Mouse (Mus musculus) liver, embryonic 15.5 days (tissue): ENCODE results near the gene Elmod1. TPM values are rescaled to one million over a fixed set of nuclear protein-coding genes. Genes with fewer than 3 reads are reported as not detected.

Experiments
- polyA plus RNA-seq: library from polyadenylated mRNA; unstranded; fragments of >200 nt; fragmentation: Nextera tagmentation; extraction: Ambion mirVana; gene quantifications from 2 replicates; pipeline ENCODE4 v1.2.1, GENCODE M21; 2015

The Elmod1 gene
- polyA plus RNA-seq, 1 experiment from 2014 or later, result not detected

Other genes with a start within 250 kb of the Elmod1 start
- 0.26 and 0.33 TPM in 2 replicates for gene Slc35f2, start 203.8 kb downstream of the Elmod1 start, polyA plus RNA-seq
- 6.8 and 12.8 TPM in 2 replicates for gene Sln, start 125.1 kb downstream of the Elmod1 start, polyA plus RNA-seq
- 0.17 and 0.22 TPM in 2 replicates for gene Tnfaip8l3, start 93.1 kb upstream of the Elmod1 start, polyA plus RNA-seq